ENCODE assay signal across 8 mouse cellular contexts in the genomic region with DNA sequence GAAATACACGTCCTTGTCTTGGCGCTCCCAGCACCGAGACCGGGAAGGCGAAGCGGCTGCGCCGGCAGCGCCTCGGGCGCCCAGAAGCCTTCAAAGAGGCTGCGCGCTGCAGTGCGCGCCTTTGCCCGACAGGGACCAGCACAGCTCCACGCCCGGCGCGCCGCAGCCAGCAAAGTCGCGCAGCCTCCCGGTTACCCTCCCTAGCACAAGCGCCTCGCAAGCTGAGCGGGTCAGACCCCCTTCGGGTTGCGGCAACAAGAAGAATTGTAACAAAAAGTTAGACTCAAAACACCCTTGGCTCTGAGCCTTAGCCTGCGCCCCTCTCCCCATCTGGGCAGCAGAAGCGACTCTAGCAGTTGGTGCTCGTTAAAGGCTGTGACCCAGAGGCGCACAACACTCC. TPM values are rescaled to one million over a fixed set of nuclear protein-coding genes. Genes with fewer than 3 reads are reported as not detected.
A peak's percentile ranks its signal among the peaks of the same experiment; 100 is the strongest.
DNase-seq lines count a peak whose midpoint lies in the region; ATAC-seq lines count a peak whose summit lies in the region.

No protein-coding gene starts in this region.

- ATAC-seq in embryonic facial prominence, embryonic 15.5 days (ENCODE audit: insufficient number of reproducible peaks, low FRiP score, low TSS enrichment, low read depth), result peak; percentile 67
- peak; percentile 43; the same call in 1 of the 2 replicates for ATAC-seq in heart, embryonic 12.5 days (ENCODE audit: insufficient number of reproducible peaks, low FRiP score)
- ATAC-seq in kidney, embryonic 16.5 days (ENCODE audit: low FRiP score, low TSS enrichment), result no peak
- no peak for ATAC-seq in liver, embryonic 15.5 days (ENCODE audit: insufficient read depth)
- peak; percentile 43 for ATAC-seq in neural tube, embryonic 12.5 days (ENCODE audit: low FRiP score, low read depth)
- ATAC-seq in stomach, embryonic 15.5 days (ENCODE audit: insufficient read depth, low FRiP score, low read depth), result peak; percentile 51; the same call in 1 of the 2 replicates

- H3K27me3 ChIP-seq in embryonic facial prominence, embryonic 15.5 days, result peaks cover 34% of the 10 kb centered on the region
- peaks cover 32% of the 10 kb centered on the region for H3K27me3 ChIP-seq in heart, embryonic 12.5 days (replicated peaks)
- H3K27me3 ChIP-seq in kidney, embryonic 16.5 days (ENCODE audit: insufficient read depth, low read length), result peaks cover 57% of the 10 kb centered on the region
- peaks cover 94% of the 10 kb centered on the region for H3K27me3 ChIP-seq in liver, embryonic 15.5 days
- H3K27me3 ChIP-seq in neural tube, embryonic 12.5 days (replicated peaks), result peaks cover 33% of the 10 kb centered on the region
- peaks cover 34% of the 10 kb centered on the region for H3K27me3 ChIP-seq in stomach, embryonic 15.5 days (replicated peaks)

- peak overlapping the region; percentile 68; the same call in 1 of the 2 replicates for H3K27ac ChIP-seq in embryonic facial prominence, embryonic 15.5 days (replicated peaks)
- H3K27ac ChIP-seq in heart, embryonic 12.5 days (ENCODE audit: poor library complexity, severe bottlenecking), result no peak overlapping the region
- H3K27ac ChIP-seq in kidney, embryonic 16.5 days (ENCODE audit: low read length), result peak overlapping the region; percentile 51
- no peak overlapping the region for H3K27ac ChIP-seq in liver, embryonic 15.5 days (replicated peaks)
- H3K27ac ChIP-seq in neural tube, embryonic 12.5 days, result no peak overlapping the region
- peak overlapping the region; percentile 5; the same call in 1 of the 2 replicates for H3K27ac ChIP-seq in stomach, embryonic 15.5 days

- H3K9ac ChIP-seq in embryonic facial prominence, embryonic 15.5 days, result peak overlapping the region; percentile 66
- H3K9ac ChIP-seq in heart, embryonic 12.5 days, result peak overlapping the region; percentile 78
- peak overlapping the region; percentile 71 for H3K9ac ChIP-seq in kidney, embryonic 16.5 days (replicated peaks; ENCODE audit: low read length)
- peak overlapping the region; percentile 54 for H3K9ac ChIP-seq in liver, embryonic 15.5 days
- H3K9ac ChIP-seq in neural tube, embryonic 12.5 days, result peak overlapping the region; percentile 81
- peak overlapping the region; percentile 40; the same call in 1 of the 2 replicates for H3K9ac ChIP-seq in stomach, embryonic 15.5 days

- peak; percentile 47 for DNase-seq in urinary bladder, adult 2 months (ENCODE audit: low spot score)
- no peak for DNase-seq in urinary bladder, postnatal 10 days (ENCODE audit: low spot score)

- WGBS in embryonic facial prominence, embryonic 15.5 days, result under 1% methylated on average over 33 of the region's 33 CpGs
- 0% methylated on average over 33 of the region's 33 CpGs for WGBS in heart, embryonic 12.5 days
- under 1% methylated on average over 33 of the region's 33 CpGs for WGBS in kidney, embryonic 16.5 days
- WGBS in liver, embryonic 15.5 days (ENCODE audit: insufficient replicate concordance), result 1% methylated on average over 33 of the region's 33 CpGs
- WGBS in neural tube, embryonic 12.5 days, result under 1% methylated on average over 33 of the region's 33 CpGs
- under 1% methylated on average over 33 of the region's 33 CpGs for WGBS in stomach, embryonic 15.5 days

- H3K9me3 ChIP-seq in embryonic facial prominence, embryonic 15.5 days (replicated peaks), result no peaks in the 10 kb centered on the region
- H3K9me3 ChIP-seq in heart, embryonic 12.5 days (replicated peaks), result no peaks in the 10 kb centered on the region
- no peaks in the 10 kb centered on the region for H3K9me3 ChIP-seq in kidney, embryonic 16.5 days (ENCODE audit: low read length)
- no peaks in the 10 kb centered on the region for H3K9me3 ChIP-seq in liver, embryonic 15.5 days (replicated peaks)
- no peaks in the 10 kb centered on the region for H3K9me3 ChIP-seq in neural tube, embryonic 12.5 days
- no peaks in the 10 kb centered on the region for H3K9me3 ChIP-seq in stomach, embryonic 15.5 days

- peaks cover 72% of the 10 kb centered on the region for H3K4me1 ChIP-seq in embryonic facial prominence, embryonic 15.5 days
- H3K4me1 ChIP-seq in heart, embryonic 12.5 days (replicated peaks), result peaks cover 46% of the 10 kb centered on the region
- H3K4me1 ChIP-seq in kidney, embryonic 16.5 days (ENCODE audit: insufficient read depth, low read length), result peaks cover 66% of the 10 kb centered on the region
- peaks cover 28% of the 10 kb centered on the region; the same call in 1 of the 2 replicates for H3K4me1 ChIP-seq in liver, embryonic 15.5 days (replicated peaks)
- H3K4me1 ChIP-seq in neural tube, embryonic 12.5 days, result peaks cover 52% of the 10 kb centered on the region
- peaks cover 36% of the 10 kb centered on the region for H3K4me1 ChIP-seq in stomach, embryonic 15.5 days

- H3K4me2 ChIP-seq in embryonic facial prominence, embryonic 15.5 days (replicated peaks), result peak overlapping the region; percentile 94
- H3K4me2 ChIP-seq in heart, embryonic 12.5 days, result peak overlapping the region; percentile 99
- peak overlapping the region; percentile 81 for H3K4me2 ChIP-seq in kidney, embryonic 16.5 days (replicated peaks; ENCODE audit: low read depth, low read length)
- peak overlapping the region; percentile 60 for H3K4me2 ChIP-seq in liver, embryonic 15.5 days
- peak overlapping the region; percentile 94 for H3K4me2 ChIP-seq in neural tube, embryonic 12.5 days (replicated peaks)
- H3K4me2 ChIP-seq in stomach, embryonic 15.5 days, result peak overlapping the region; percentile 77

- H3K36me3 ChIP-seq in embryonic facial prominence, embryonic 15.5 days, result no peaks in the 10 kb centered on the region
- H3K36me3 ChIP-seq in heart, embryonic 12.5 days, result no peaks in the 10 kb centered on the region
- no peaks in the 10 kb centered on the region for H3K36me3 ChIP-seq in kidney, embryonic 16.5 days (ENCODE audit: insufficient read depth, low read length)
- H3K36me3 ChIP-seq in liver, embryonic 15.5 days (replicated peaks), result no peaks in the 10 kb centered on the region
- no peaks in the 10 kb centered on the region for H3K36me3 ChIP-seq in neural tube, embryonic 12.5 days
- no peaks in the 10 kb centered on the region for H3K36me3 ChIP-seq in stomach, embryonic 15.5 days

- peak overlapping the region; percentile 68 for H3K4me3 ChIP-seq in embryonic facial prominence, embryonic 15.5 days (replicated peaks)
- peak overlapping the region; percentile 65 for H3K4me3 ChIP-seq in heart, embryonic 12.5 days
- peak overlapping the region; percentile 56 for H3K4me3 ChIP-seq in kidney, embryonic 16.5 days (ENCODE audit: low read length)
- H3K4me3 ChIP-seq in liver, embryonic 15.5 days (replicated peaks), result peak overlapping the region; percentile 60
- H3K4me3 ChIP-seq in neural tube, embryonic 12.5 days, result peak overlapping the region; percentile 72
- peak overlapping the region; percentile 57 for H3K4me3 ChIP-seq in stomach, embryonic 15.5 days (replicated peaks)

RNA-seq across cellular contexts. Expression of gene Hs3st3b1, which starts 1.6 kb away (rescaled TPM):
- polyA plus RNA-seq in urinary bladder, adult 2 months (2012; rRNA removed), result 0.33 and 0.41 TPM in 2 replicates
- 11.6 and 13.1 TPM in 2 replicates for polyA plus RNA-seq in embryonic facial prominence, embryonic 15.5 days (2015; fragmentation: Nextera tagmentation; extraction: Ambion mirVana)
- polyA plus RNA-seq in heart, embryonic 12.5 days (2016; fragmentation: Nextera tagmentation; extraction: Ambion mirVana), result 3.9 and 4.6 TPM in 2 replicates
- 33.4 and 34.0 TPM in 2 replicates for polyA plus RNA-seq in kidney, embryonic 16.5 days (2015; fragmentation: Nextera tagmentation; extraction: Ambion mirVana)
- 13.4 and 14.6 TPM in 2 replicates for polyA plus RNA-seq in liver, embryonic 15.5 days (2015; fragmentation: Nextera tagmentation; extraction: Ambion mirVana)
- polyA plus RNA-seq in neural tube, embryonic 12.5 days (2016; fragmentation: Nextera tagmentation; extraction: Ambion mirVana), result 10.2 and 11.9 TPM in 2 replicates
- polyA plus RNA-seq in stomach, embryonic 15.5 days (2015; fragmentation: Nextera tagmentation; extraction: Ambion mirVana), result 7.9 and 9.9 TPM in 2 replicates

Comparison
In these comparisons a context has a peak if more than half of its experiments do, and no peak if none do; other contexts are left out.
1. ATAC-seq: peak in embryonic facial prominence, embryonic 15.5 days (single experiment), heart, embryonic 12.5 days (single experiment), neural tube, embryonic 12.5 days (single experiment) and stomach, embryonic 15.5 days (single experiment); none in kidney, embryonic 16.5 days (single experiment) and liver, embryonic 15.5 days (single experiment).
2. H3K27ac ChIP-seq: peak in embryonic facial prominence, embryonic 15.5 days (single experiment), kidney, embryonic 16.5 days (single experiment) and stomach, embryonic 15.5 days (single experiment); none in heart, embryonic 12.5 days (single experiment), liver, embryonic 15.5 days (single experiment) and neural tube, embryonic 12.5 days (single experiment).
3. Peak in every context shown above with its lines, with median percentiles within 50 percentile points of each other: H3K4me2 ChIP-seq, H3K4me3 ChIP-seq and H3K9ac ChIP-seq.